Mouse (Mus musculus): ENCODE measurements around the gene Nat9. TPM values are rescaled to one million over a fixed set of nuclear protein-coding genes. Genes with fewer than 3 reads are reported as not detected.

Gene Nat9
- polyA plus RNA-seq, 1 experiment = 1.5 TPM

GRCm38 (mm10) chr11:115173549-115174339 is 13.9 kb downstream of the Nat9 start:
- TF ChIP-seq TAL1 (IDR thresholded peaks at IDR 0.05; ENCODE audit: low read length) = no peak
- no peak for TF ChIP-seq GATA1 (IDR thresholded peaks at IDR 0.05; ENCODE audit: low read length)
- Histone ChIP-seq H3K4me3 (replicated peaks) (no peak overlapping the region), H3K27me3 (ENCODE audit: control insufficient read depth) (no peaks in the 10 kb centered on the region), H3K4me1 (ENCODE audit: control insufficient read depth) (peaks cover 8% of the 10 kb centered on the region), H3K36me3 (ENCODE audit: control insufficient read depth) (peaks cover 5% of the 10 kb centered on the region; the same call in 1 of the 2 replicates), H3K9me3 (ENCODE audit: control insufficient read depth, low read length) (no peaks in the 10 kb centered on the region)

- TF ChIP-seq GATA1 (IDR thresholded peaks at IDR 0.05; ENCODE audit: low read length) = no peak
- no peak for TF ChIP-seq TAL1 (IDR thresholded peaks at IDR 0.05; ENCODE audit: low read length)
- peaks cover 8% of the 10 kb centered on the region for H3K4me1 ChIP-seq (ENCODE audit: control insufficient read depth)
Observed at GRCm38 (mm10) chr11:115172825-115173287, 14.8 kb downstream of the Nat9 start.

GRCm38 (mm10) chr11:115171125-115171524 is 16.5 kb downstream of the Nat9 start:
- Histone ChIP-seq H3K27me3 (ENCODE audit: control insufficient read depth) (no peaks in the 10 kb centered on the region), H3K4me1 (ENCODE audit: control insufficient read depth) (peaks cover 8% of the 10 kb centered on the region), H3K4me3 (replicated peaks) (no peak overlapping the region), H3K36me3 (ENCODE audit: control insufficient read depth) (peaks cover 3% of the 10 kb centered on the region; the same call in 1 of the 2 replicates), H3K9me3 (ENCODE audit: control insufficient read depth, low read length) (no peaks in the 10 kb centered on the region)
- TF ChIP-seq GATA1 (IDR thresholded peaks at IDR 0.05; ENCODE audit: low read length) (no peak), TAL1 (IDR thresholded peaks at IDR 0.05; ENCODE audit: low read length) (no peak)

More at GRCm38 (mm10) chr11:115172825-115173287, 14.8 kb downstream of the Nat9 start:
- Histone ChIP-seq H3K9me3 (ENCODE audit: control insufficient read depth, low read length) (no peaks in the 10 kb centered on the region), H3K27me3 (ENCODE audit: control insufficient read depth) (no peaks in the 10 kb centered on the region), H3K4me3 (replicated peaks) (no peak overlapping the region), H3K36me3 (ENCODE audit: control insufficient read depth) (peaks cover 7% of the 10 kb centered on the region; the same call in 1 of the 2 replicates)

- TF ChIP-seq TAL1 (IDR thresholded peaks at IDR 0.05; ENCODE audit: low read length) (no peak), GATA1 (IDR thresholded peaks at IDR 0.05; ENCODE audit: low read length) (no peak)
- Histone ChIP-seq H3K9me3 (ENCODE audit: control insufficient read depth, low read length) (no peaks in the 10 kb centered on the region), H3K4me3 (replicated peaks) (no peak overlapping the region), H3K27me3 (ENCODE audit: control insufficient read depth) (peaks cover 15% of the 10 kb centered on the region), H3K4me1 (ENCODE audit: control insufficient read depth) (peaks cover 13% of the 10 kb centered on the region), H3K36me3 (ENCODE audit: control insufficient read depth) (peaks cover 3% of the 10 kb centered on the region; the same call in 1 of the 2 replicates)
Observed at GRCm38 (mm10) chr11:115169430-115169829, 18.2 kb downstream of the Nat9 start.

- H3K4me3 ChIP-seq (replicated peaks) = no peak overlapping the region
- TF ChIP-seq GATA1 (IDR thresholded peaks at IDR 0.05; ENCODE audit: low read length) (no peak), TAL1 (IDR thresholded peaks at IDR 0.05; ENCODE audit: low read length) (no peak)
- peaks cover 28% of the 10 kb centered on the region for H3K27me3 ChIP-seq (ENCODE audit: control insufficient read depth)
- peaks cover 25% of the 10 kb centered on the region for H3K4me1 ChIP-seq (ENCODE audit: control insufficient read depth)
- no peaks in the 10 kb centered on the region for H3K9me3 ChIP-seq (ENCODE audit: control insufficient read depth, low read length)
- peaks cover 3% of the 10 kb centered on the region; the same call in 1 of the 2 replicates for H3K36me3 ChIP-seq (ENCODE audit: control insufficient read depth)
Observed at GRCm38 (mm10) chr11:115167631-115168249, 19.9 kb downstream of the Nat9 start.

GRCm38 (mm10) chr11:115166776-115167175 is 20.9 kb downstream of the Nat9 start:
- Histone ChIP-seq H3K9me3 (ENCODE audit: control insufficient read depth, low read length) (no peaks in the 10 kb centered on the region), H3K36me3 (ENCODE audit: control insufficient read depth) (peaks cover 3% of the 10 kb centered on the region; the same call in 1 of the 2 replicates), H3K4me1 (ENCODE audit: control insufficient read depth) (peaks cover 31% of the 10 kb centered on the region), H3K4me3 (replicated peaks) (no peak overlapping the region), H3K27me3 (ENCODE audit: control insufficient read depth) (peaks cover 28% of the 10 kb centered on the region)
- TF ChIP-seq GATA1 (IDR thresholded peaks at IDR 0.05; ENCODE audit: low read length) (no peak), TAL1 (IDR thresholded peaks at IDR 0.05; ENCODE audit: low read length) (no peak)

- Histone ChIP-seq H3K4me3 (replicated peaks) (peak overlapping the region; percentile 80), H3K36me3 (ENCODE audit: control insufficient read depth) (peaks cover 3% of the 10 kb centered on the region; the same call in 1 of the 2 replicates), H3K27me3 (ENCODE audit: control insufficient read depth) (peaks cover 30% of the 10 kb centered on the region), H3K4me1 (ENCODE audit: control insufficient read depth) (peaks cover 39% of the 10 kb centered on the region), H3K9me3 (ENCODE audit: control insufficient read depth, low read length) (no peaks in the 10 kb centered on the region)
- TF ChIP-seq GATA1 (IDR thresholded peaks at IDR 0.05; ENCODE audit: low read length) (no peak), TAL1 (IDR thresholded peaks at IDR 0.05; ENCODE audit: low read length) (no peak)
Observed at GRCm38 (mm10) chr11:115164976-115165374, 22.7 kb downstream of the Nat9 start.

GRCm38 (mm10) chr11:115164341-115164975 is 23.2 kb downstream of the Nat9 start:
- Histone ChIP-seq H3K4me1 (ENCODE audit: control insufficient read depth) (peaks cover 39% of the 10 kb centered on the region), H3K9me3 (ENCODE audit: control insufficient read depth, low read length) (no peaks in the 10 kb centered on the region), H3K36me3 (ENCODE audit: control insufficient read depth) (peaks cover 3% of the 10 kb centered on the region; the same call in 1 of the 2 replicates), H3K27me3 (ENCODE audit: control insufficient read depth) (peaks cover 30% of the 10 kb centered on the region), H3K4me3 (replicated peaks) (peak overlapping the region; percentile 80)
- TF ChIP-seq TAL1 (IDR thresholded peaks at IDR 0.05; ENCODE audit: low read length) = no peak
- no peak for TF ChIP-seq GATA1 (IDR thresholded peaks at IDR 0.05; ENCODE audit: low read length)
